Mouse (Mus musculus) mouse trophoblast stem cell (cell line): Measurements from ENCODE around the gene Gucy2d.

Experiments used
- in situ Hi-C, 2 experiments: fragments of 300-500 bp; cut with MseI, MboI; formaldehyde crosslinking; loops; 2 replicates in 1 of 2; 3 replicates in 1 of 2; pipeline ENCODE4 v1.15.1; 2025

Gene Gucy2d

GRCm38 (mm10) chr7:98439956-98440466 is at the start of gene Gucy2d:
TSS of gene Gucy2d (plus strand) at chr7:98440416.
- in situ Hi-C loops = no loop called here

GRCm38 (mm10) chr7:98390486-98390885 is 49.7 kb upstream of the Gucy2d start:
- in situ Hi-C loops = no loop called here

GRCm38 (mm10) chr7:98391351-98391936 is 48.8 kb upstream of the Gucy2d start:
- in situ Hi-C loops = no loop called here

- in situ Hi-C loops = no loop called here
Measured at GRCm38 (mm10) chr7:98392466-98393201, 47.6 kb upstream of the Gucy2d start.

GRCm38 (mm10) chr7:98402582-98403574 is 37.3 kb upstream of the Gucy2d start:
- in situ Hi-C loops = no loop called here

GRCm38 (mm10) chr7:98403996-98404395 is 36.2 kb upstream of the Gucy2d start:
- in situ Hi-C loops = no loop called here

- in situ Hi-C loops = no loop called here
Measured at GRCm38 (mm10) chr7:98407615-98408014, 32.6 kb upstream of the Gucy2d start.

GRCm38 (mm10) chr7:98413115-98413514 is 27.1 kb upstream of the Gucy2d start:
- in situ Hi-C loops = no loop called here

GRCm38 (mm10) chr7:98415550-98415949 is 24.7 kb upstream of the Gucy2d start:
- in situ Hi-C loops = no loop called here

- in situ Hi-C loops = no loop called here
Measured at GRCm38 (mm10) chr7:98416020-98416419, 24.2 kb upstream of the Gucy2d start.

GRCm38 (mm10) chr7:98418031-98418805 is 22.0 kb upstream of the Gucy2d start:
- in situ Hi-C loops = no loop called here

GRCm38 (mm10) chr7:98419366-98419765 is 20.9 kb upstream of the Gucy2d start:
- in situ Hi-C loops = no loop called here

GRCm38 (mm10) chr7:98423546-98423945 is 16.7 kb upstream of the Gucy2d start:
- in situ Hi-C loops = no loop called here

- in situ Hi-C loops = no loop called here
Measured at GRCm38 (mm10) chr7:98424396-98424795, 15.8 kb upstream of the Gucy2d start.

GRCm38 (mm10) chr7:98425551-98425950 is 14.7 kb upstream of the Gucy2d start:
- in situ Hi-C loops = no loop called here

GRCm38 (mm10) chr7:98426641-98427040 is 13.6 kb upstream of the Gucy2d start:
- in situ Hi-C loops = no loop called here

- in situ Hi-C loops = no loop called here
Measured at GRCm38 (mm10) chr7:98427115-98427835, 12.9 kb upstream of the Gucy2d start.

GRCm38 (mm10) chr7:98429579-98429978 is 10.6 kb upstream of the Gucy2d start:
- in situ Hi-C loops = no loop called here

GRCm38 (mm10) chr7:98430785-98431184 is 9.4 kb upstream of the Gucy2d start:
- in situ Hi-C loops = loop anchor here (5.0 kb wide), 1 partner anchor 83 kb away; no protein-coding TSS in a partner anchor

- in situ Hi-C loops = no loop called here
Measured at GRCm38 (mm10) chr7:98437629-98438028, 2.6 kb upstream of the Gucy2d start.
